Comparison of ENCODE assay signal across 10 mouse cellular contexts in genomic region chr1:95218912-95219311, GRCm38 (mm10).
DNase-seq lines count a peak whose midpoint lies in the region; ATAC-seq lines count a peak whose summit lies in the region.
"Had no signal": no experiment of that assay in that cellular context is flagged by ENCODE, and none has a peak within 500 bp of the region (broad histone marks: within the 10 kb centered on the region; RNA-seq: fewer than 3 reads in every experiment).

No protein-coding gene starts in this region.

- 81% methylated on average over 1 of the region's 1 CpGs for WGBS in midbrain, embryonic 16.5 days
- WGBS in midbrain, embryonic 10.5 days: 94% methylated on average over 1 of the region's 1 CpGs

- no peak overlapping the region for H3K4me2 ChIP-seq in midbrain, embryonic 16.5 days (ENCODE audit: low read length)
- H3K4me2 ChIP-seq: midbrain, embryonic 12.5 days had no signal

- H3K27me3 ChIP-seq in midbrain, embryonic 16.5 days (ENCODE audit: control insufficient read depth, insufficient read depth, low read depth, low read length): no peaks in the 10 kb centered on the region
- H3K27me3 ChIP-seq in midbrain, embryonic 10.5 days (ENCODE audit: low read depth, poor library complexity, severe bottlenecking): no peaks in the 10 kb centered on the region
- H3K27me3 ChIP-seq: midbrain, embryonic 12.5 days had no signal

- no peaks in the 10 kb centered on the region for H3K4me1 ChIP-seq in midbrain, embryonic 16.5 days (ENCODE audit: control insufficient read depth, insufficient read depth, low read length)
- H3K4me1 ChIP-seq in midbrain, embryonic 10.5 days: no peaks in the 10 kb centered on the region
- H3K4me1 ChIP-seq: midbrain, embryonic 12.5 days had no signal

- H3K36me3 ChIP-seq in midbrain, embryonic 16.5 days (ENCODE audit: control insufficient read depth, insufficient read depth, low read length): no peaks in the 10 kb centered on the region
- H3K36me3 ChIP-seq in midbrain, embryonic 10.5 days: no peaks in the 10 kb centered on the region
- H3K36me3 ChIP-seq: midbrain, embryonic 12.5 days had no signal

- peak; percentile 25 to 50 for DNase-seq in cerebellum, postnatal 25 days
- no peak for DNase-seq in cerebellum, adult 11 months
- DNase-seq in midbrain, embryonic 10.5 days (ENCODE audit: low spot score): no peak
- DNase-seq in left cerebral cortex, adult 8-10 months (ENCODE audit: low spot score in 2 of 2): peak; percentile 4 to 47
- peak; percentile 86 for DNase-seq in telencephalon, adult 2 months (ENCODE audit: low read depth, low spot score)
- no peak for DNase-seq in kidney, adult 18-20 months
- DNase-seq: B cell, adult 2 months had no signal

- no peaks in the 10 kb centered on the region for H3K9me3 ChIP-seq in midbrain, embryonic 16.5 days (replicated peaks; ENCODE audit: control insufficient read depth, low read length, poor library complexity, severe bottlenecking)
- no peaks in the 10 kb centered on the region for H3K9me3 ChIP-seq in midbrain, embryonic 10.5 days (replicated peaks)
- H3K9me3 ChIP-seq: midbrain, embryonic 12.5 days had no signal

- no peak overlapping the region for H3K4me3 ChIP-seq in midbrain, embryonic 16.5 days (ENCODE audit: low read depth, low read length)
- H3K4me3 ChIP-seq in midbrain, embryonic 10.5 days: no peak overlapping the region
- H3K4me3 ChIP-seq: midbrain, embryonic 12.5 days had no signal

- no peak overlapping the region for H3K9ac ChIP-seq in midbrain, embryonic 16.5 days (ENCODE audit: low read depth, low read length)
- H3K9ac ChIP-seq: midbrain, embryonic 12.5 days had no signal

- no peak overlapping the region for H3K27ac ChIP-seq in midbrain, embryonic 16.5 days (ENCODE audit: low read length)
- H3K27ac ChIP-seq in midbrain, embryonic 10.5 days (replicated peaks): no peak overlapping the region
- H3K27ac ChIP-seq: midbrain, embryonic 12.5 days had no signal

- ATAC-seq in midbrain, embryonic 16.5 days: peak; percentile 68
- ATAC-seq in granulocyte monocyte progenitor cell, adult 5-6 weeks (replicated peaks; ENCODE audit: poor library complexity, severe bottlenecking): no peak

Comparison
In these comparisons a context has a peak if more than half of its experiments do, and no peak if none do; other contexts are left out.
1. DNase-seq: peak in cerebellum, postnatal 25 days (2 of 2), left cerebral cortex, adult 8-10 months (2 of 2) and telencephalon, adult 2 months (single experiment); none in cerebellum, adult 11 months (single experiment), midbrain, embryonic 10.5 days (single experiment) and kidney, adult 18-20 months (single experiment).